ENCODE assay signal across 18 mouse cellular contexts in the genomic region with DNA sequence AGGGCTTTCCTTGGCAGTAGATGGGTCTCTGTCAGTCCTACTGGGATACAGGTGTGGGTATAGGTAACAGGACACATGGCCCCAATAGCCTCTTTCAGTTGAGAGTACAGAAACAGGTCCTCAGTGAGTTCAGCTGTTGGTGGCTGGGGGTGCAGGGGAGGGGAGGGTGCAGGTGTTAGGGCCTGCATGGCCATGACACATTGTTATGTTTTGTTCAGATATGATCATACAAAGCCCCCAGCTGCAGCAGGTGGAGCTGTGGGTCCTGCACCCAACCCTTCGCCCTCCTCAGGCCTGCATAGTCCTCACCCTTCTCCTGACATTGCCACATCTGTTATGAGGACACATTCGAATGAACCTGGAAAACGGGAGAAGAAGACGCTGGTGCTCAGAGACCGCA.
"Had no signal": no experiment of that assay in that cellular context is flagged by ENCODE, and none has a peak within 500 bp of the region (broad histone marks: within the 10 kb centered on the region; RNA-seq: fewer than 3 reads in every experiment).

No protein-coding gene starts in this region.

- DNase-seq: lung, adult 18-20 months; lung, embryonic 14.5 days; lung, postnatal 10 days; lung, postnatal 4 days; retina, postnatal 1 day; right cerebral cortex, adult 18-20 months; right cerebral cortex, postnatal 25 days; right cerebral cortex, postnatal 4 days; spleen, adult 18-20 months had no signal

- H3K4me3 ChIP-seq: liver, embryonic 12.5 days; megakaryocyte, embryonic 14.5 days; midbrain, embryonic 10.5 days; midbrain, embryonic 12.5 days; myocyte; neural tube, embryonic 13.5 days; neural tube, embryonic 15.5 days had no signal

- H3K9me3 ChIP-seq: liver, embryonic 12.5 days; megakaryocyte, embryonic 14.5 days; midbrain, embryonic 10.5 days; midbrain, embryonic 12.5 days; neural tube, embryonic 13.5 days; neural tube, embryonic 15.5 days had no signal

- H3K4me1 ChIP-seq: midbrain, embryonic 12.5 days had no signal

- H3K27ac ChIP-seq: liver, embryonic 12.5 days; liver, embryonic 14.5 days; midbrain, embryonic 10.5 days; midbrain, embryonic 12.5 days; neural tube, embryonic 13.5 days; neural tube, embryonic 15.5 days had no signal

- H3K27me3 ChIP-seq: liver, embryonic 12.5 days; megakaryocyte, embryonic 14.5 days; midbrain, embryonic 12.5 days; neural tube, embryonic 13.5 days; neural tube, embryonic 15.5 days had no signal

- H3K9ac ChIP-seq: liver, embryonic 12.5 days; liver, embryonic 14.5 days; lung, embryonic 14.5 days; midbrain, embryonic 12.5 days; neural tube, embryonic 13.5 days; neural tube, embryonic 15.5 days had no signal

- H3K4me2 ChIP-seq: liver, embryonic 12.5 days; lung, embryonic 14.5 days; midbrain, embryonic 12.5 days; neural tube, embryonic 13.5 days; neural tube, embryonic 15.5 days had no signal

- ATAC-seq: midbrain, embryonic 16.5 days had no signal
